Mouse (Mus musculus) E14TG2a.4 (cell line): ENCODE data around the gene Orc5.
A peak's percentile ranks its signal among the peaks of the same experiment; 100 is the strongest.

ENCODE experiments used
- H3K27me3 ChIP-seq: 2 replicates; pipeline ENCODE4 v1.6.1; 2014; ENCODE audit warnings: low read length, control low read depth; ENCODE audit not compliant: insufficient read depth
- H3K36me3 ChIP-seq: 2 replicates; pipeline ENCODE4 v1.6.1; 2014; ENCODE audit warnings: low read length, control low read depth; ENCODE audit not compliant: insufficient read depth
- H3K4me1 ChIP-seq: replicated peaks from 2 replicates; pipeline ENCODE4 v1.6.1; 2014; ENCODE audit warnings: low read depth, low read length, control low read depth
- H3K4me3 ChIP-seq: replicated peaks from 2 replicates; pipeline ENCODE4 v1.5.1; 2014; ENCODE audit warnings: mild to moderate bottlenecking, low read length
- H3K9me3 ChIP-seq: 2 replicates; pipeline ENCODE4 v1.6.1; 2014; ENCODE audit warnings: low read length, control low read depth
- CTCF ChIP-seq: conservative IDR thresholded peaks from 2 replicates; pipeline ENCODE4 v1.5.1; 2014; ENCODE audit warnings: low read length
- NANOG ChIP-seq: IDR thresholded peaks from 2 replicates; pipeline ENCODE4 v1.6.1; 2014; ENCODE audit warnings: borderline replicate concordance, low read length, mixed read lengths
- POU5F1 ChIP-seq: IDR thresholded peaks from 2 replicates; pipeline ENCODE4 v1.6.1; 2014; ENCODE audit warnings: low read length, borderline replicate concordance

The Orc5 gene

DNA sequence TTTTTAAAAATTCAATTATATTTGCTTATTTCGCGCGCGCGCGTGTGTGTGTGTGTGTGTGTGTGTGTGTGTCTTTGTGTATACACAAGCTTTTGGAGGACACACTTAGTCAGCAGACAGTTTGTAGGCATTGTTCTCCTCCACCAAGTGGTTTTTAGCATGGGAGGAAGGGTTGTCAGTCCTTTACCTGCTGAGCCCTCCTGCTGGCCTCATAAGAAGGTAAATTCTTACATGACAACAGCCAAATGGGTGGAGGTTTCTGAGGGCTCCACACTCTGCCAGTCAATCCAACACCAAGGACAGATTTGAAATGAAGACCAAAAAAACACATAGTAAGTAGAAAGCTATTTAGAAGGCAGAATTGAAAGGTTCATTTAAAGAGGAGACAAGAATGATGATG lies 22.7 kb upstream of the Orc5 start:
- no peaks in the 10 kb centered on the region for H3K36me3 ChIP-seq
- no peaks in the 10 kb centered on the region for H3K27me3 ChIP-seq
- H3K4me3 ChIP-seq = 0 out of 2 replicates have a peak overlapping the region, but pooled peaks have one; percentile 1
- TF ChIP-seq NANOG = no peak
- no peak; the same call in 1 of the 2 replicates for TF ChIP-seq POU5F1
- TF ChIP-seq CTCF = no peak
- peaks cover 39% of the 10 kb centered on the region for H3K4me1 ChIP-seq
- peaks cover 4% of the 10 kb centered on the region; the same call in 1 of the 2 replicates for H3K9me3 ChIP-seq

DNA sequence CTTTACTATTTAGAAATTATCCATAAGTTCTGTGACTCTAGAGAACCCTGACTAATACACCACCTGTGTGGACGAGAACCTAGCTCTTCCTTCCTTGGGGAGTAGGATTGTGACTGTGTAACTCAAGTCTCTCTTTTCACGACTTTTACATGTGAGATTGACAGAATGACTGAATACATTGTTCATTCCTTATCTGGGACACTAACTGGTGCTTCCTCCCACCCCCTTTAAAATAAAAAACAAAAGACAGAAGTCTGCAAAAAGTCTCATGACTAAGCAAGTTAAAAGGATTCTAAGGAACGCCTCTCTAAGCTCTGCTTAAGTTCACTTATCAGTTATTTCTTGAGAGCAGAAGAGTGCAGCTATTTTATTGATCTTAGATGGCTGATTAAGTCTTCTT lies 22.2 kb upstream of the Orc5 start:
- H3K4me3 ChIP-seq = no peak overlapping the region
- TF ChIP-seq POU5F1 (no peak), CTCF (no peak), NANOG (no peak)
- H3K9me3 ChIP-seq = peaks cover 4% of the 10 kb centered on the region; the same call in 1 of the 2 replicates
- no peaks in the 10 kb centered on the region for H3K27me3 ChIP-seq
- H3K36me3 ChIP-seq = no peaks in the 10 kb centered on the region
- peaks cover 39% of the 10 kb centered on the region for H3K4me1 ChIP-seq

DNA sequence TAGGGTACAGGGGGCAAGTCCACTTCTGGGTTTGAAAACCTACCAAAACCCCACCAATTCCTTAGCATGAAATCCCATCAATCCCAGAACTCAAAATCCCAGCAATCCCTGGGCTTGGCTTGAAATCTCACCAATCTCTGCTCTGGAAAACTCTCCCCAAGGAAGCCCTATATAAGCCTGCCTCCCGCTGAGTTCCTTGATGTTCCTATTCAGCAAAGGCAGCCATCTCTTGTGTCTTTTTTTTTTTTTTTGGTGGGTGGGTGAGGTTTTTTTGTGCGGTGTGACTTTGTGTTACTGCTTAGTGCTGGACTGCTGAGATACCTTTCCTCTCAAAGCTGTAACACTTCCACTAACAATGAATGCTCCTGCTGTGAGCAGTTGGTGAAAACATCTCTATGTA lies 15.5 kb upstream of the Orc5 start:
- TF ChIP-seq NANOG (peak; percentile 97), POU5F1 (no peak), CTCF (no peak)
- H3K36me3 ChIP-seq = peaks cover 28% of the 10 kb centered on the region
- peaks cover 17% of the 10 kb centered on the region for H3K4me1 ChIP-seq
- H3K9me3 ChIP-seq = peaks cover 28% of the 10 kb centered on the region
- no peak overlapping the region for H3K4me3 ChIP-seq
- H3K27me3 ChIP-seq = no peaks in the 10 kb centered on the region

DNA sequence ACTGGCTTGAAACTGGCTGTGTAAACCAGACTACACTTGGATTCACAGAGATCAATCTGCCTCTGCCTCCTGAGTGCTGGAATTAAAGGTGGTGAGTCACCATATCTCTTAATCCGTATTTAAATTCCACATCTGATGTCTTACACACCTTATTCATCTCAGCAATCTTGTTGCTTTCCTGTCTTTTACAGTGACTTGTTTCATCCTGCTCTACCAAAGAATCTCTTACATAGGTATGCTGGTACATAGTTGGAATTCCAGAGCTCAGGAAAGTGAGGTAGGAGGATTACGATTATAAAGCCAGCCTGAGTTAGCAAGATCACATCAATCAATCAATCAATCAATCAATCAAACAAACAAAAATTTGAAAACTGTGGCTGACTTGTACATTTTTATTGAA lies 9.6 kb upstream of the Orc5 start:
- Histone ChIP-seq H3K36me3 (peaks cover 45% of the 10 kb centered on the region), H3K4me1 (peaks cover 16% of the 10 kb centered on the region), H3K27me3 (no peaks in the 10 kb centered on the region), H3K4me3 (no peak overlapping the region), H3K9me3 (peaks cover 45% of the 10 kb centered on the region)
- 0 out of 2 replicates have a peak, but pooled peaks have one; percentile 17 for TF ChIP-seq NANOG
- no peak for TF ChIP-seq CTCF

DNA sequence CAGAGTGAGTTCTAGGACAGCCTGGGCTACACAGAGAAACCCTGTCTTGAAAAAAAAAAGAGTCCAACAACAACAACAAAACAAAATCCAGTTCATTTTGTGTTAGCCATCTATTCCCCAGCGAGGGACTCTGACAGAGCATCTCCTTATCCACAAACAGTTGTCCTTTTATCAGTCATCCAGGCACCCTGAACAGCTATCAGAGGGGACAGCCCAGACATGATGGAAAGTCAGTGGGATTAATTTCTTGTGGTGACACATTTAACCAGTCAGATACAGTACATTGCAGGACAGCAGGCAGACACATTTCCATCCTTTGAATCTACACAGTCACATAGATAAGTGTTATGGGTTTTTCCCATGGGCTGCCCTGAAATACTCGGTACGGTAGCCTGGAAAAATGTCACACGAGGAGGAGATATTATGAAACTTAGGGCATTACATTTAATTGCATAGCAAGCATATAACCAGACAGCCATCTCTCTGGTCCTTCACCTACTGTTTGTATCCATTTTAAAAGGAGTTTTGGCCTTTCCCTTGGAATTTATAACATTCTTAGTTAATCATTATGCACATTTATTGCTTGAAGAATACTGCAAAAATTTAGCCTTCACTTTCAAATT lies 7.4 kb upstream of the Orc5 start:
- Histone ChIP-seq H3K27me3 (no peaks in the 10 kb centered on the region), H3K9me3 (peaks cover 47% of the 10 kb centered on the region), H3K36me3 (peaks cover 33% of the 10 kb centered on the region), H3K4me3 (no peak overlapping the region), H3K4me1 (peaks cover 9% of the 10 kb centered on the region)
- TF ChIP-seq CTCF (no peak), NANOG (no peak), POU5F1 (no peak)

DNA sequence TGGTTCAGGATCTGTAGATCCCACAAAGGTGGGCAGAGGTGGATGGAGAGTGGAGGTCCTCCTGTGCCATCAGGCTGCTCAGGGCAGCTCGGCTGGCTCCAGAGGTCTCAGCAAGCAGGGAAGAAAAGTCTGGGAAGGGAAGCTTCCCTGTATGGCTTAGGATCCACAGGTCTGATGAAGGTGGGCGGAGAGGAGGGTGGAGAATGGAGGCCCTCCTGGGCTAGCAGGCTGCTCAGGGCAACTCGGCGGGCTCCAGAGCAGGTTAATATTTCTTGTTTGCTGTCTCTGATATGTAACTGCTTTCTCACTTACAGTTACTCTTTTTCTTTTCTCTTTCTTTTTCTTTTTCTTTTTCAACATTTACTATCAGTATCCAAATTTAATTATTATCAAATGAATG lies 6.5 kb upstream of the Orc5 start:
- Histone ChIP-seq H3K36me3 (peaks cover 24% of the 10 kb centered on the region), H3K4me1 (peaks cover 14% of the 10 kb centered on the region), H3K27me3 (no peaks in the 10 kb centered on the region), H3K4me3 (no peak overlapping the region), H3K9me3 (peaks cover 38% of the 10 kb centered on the region)
- no peak for TF ChIP-seq CTCF
- no peak for TF ChIP-seq POU5F1
- no peak for TF ChIP-seq NANOG

DNA sequence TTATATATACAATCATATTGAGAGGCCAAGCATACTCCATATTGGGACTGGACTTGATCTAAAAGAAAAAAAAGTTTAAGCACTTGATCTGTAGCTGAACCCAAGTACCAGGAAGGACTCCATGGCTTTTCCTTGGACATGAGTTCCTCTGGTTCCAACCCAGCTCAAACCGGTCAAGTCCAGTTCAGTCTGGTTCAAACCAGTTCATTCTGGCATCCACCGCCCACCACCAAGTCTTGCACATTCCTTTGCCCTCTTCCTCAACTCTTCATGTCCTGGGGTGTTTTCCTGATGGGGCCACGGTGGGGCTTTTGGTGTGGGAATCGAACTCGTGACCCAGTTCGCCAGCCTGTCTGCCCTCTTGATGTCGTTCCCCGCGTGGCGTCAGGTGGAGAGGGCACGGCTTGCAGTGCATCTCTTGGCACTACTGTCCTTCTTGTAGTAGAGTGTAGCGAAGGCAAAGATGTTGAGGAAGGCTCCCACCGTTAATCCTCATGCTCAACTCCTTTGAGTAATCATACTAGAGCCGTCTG lies 2.1 kb upstream of the Orc5 start:
- Histone ChIP-seq H3K27me3 (no peaks in the 10 kb centered on the region), H3K9me3 (peaks cover 17% of the 10 kb centered on the region), H3K4me1 (peaks cover 35% of the 10 kb centered on the region), H3K4me3 (0 out of 2 replicates have a peak overlapping the region, but pooled peaks have one; percentile 13), H3K36me3 (peaks cover 17% of the 10 kb centered on the region)
- no peak for TF ChIP-seq NANOG
- no peak for TF ChIP-seq POU5F1
- TF ChIP-seq CTCF = no peak

DNA sequence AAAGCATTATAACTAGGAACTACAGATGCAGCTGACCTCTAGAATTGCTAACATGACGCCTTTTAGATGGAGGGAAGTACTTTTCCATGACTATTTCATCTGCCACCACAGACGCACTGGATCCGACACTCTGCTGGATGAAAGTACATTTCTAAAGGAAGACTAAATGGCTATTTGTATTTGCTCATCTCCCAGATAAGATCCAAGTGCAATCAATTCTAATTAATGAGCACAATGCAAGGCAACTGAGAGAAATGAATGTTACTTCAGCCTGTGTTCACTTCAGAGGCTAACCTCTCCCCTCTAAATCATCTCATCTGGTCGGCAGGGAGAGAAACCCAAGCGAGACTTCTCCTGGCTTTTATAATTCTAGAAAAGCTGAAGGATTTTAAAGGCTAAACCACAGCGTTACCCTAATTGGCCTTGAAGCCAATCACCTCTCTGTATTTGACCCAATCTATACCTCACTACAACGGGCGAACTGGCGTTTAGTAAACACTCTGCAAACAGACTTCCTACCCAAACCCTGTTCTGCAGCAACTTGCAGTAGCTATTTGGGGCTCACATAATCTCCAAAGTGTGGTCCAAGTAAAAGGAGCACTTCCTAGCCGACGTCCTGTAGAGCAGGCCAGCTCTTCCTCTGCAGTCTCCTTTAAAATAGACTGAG lies 730 bp downstream of the Orc5 start:
- Histone ChIP-seq H3K9me3 (peaks cover 7% of the 10 kb centered on the region), H3K4me3 (peak overlapping the region; percentile 96), H3K36me3 (peaks cover 42% of the 10 kb centered on the region), H3K27me3 (no peaks in the 10 kb centered on the region), H3K4me1 (peaks cover 44% of the 10 kb centered on the region)
- TF ChIP-seq NANOG = no peak
- TF ChIP-seq POU5F1 = no peak
- no peak for TF ChIP-seq CTCF
